Mouse (Mus musculus) MEL (cell line): ENCODE results near the gene Amot. TPM values are rescaled to one million over a fixed set of nuclear protein-coding genes. Genes with fewer than 3 reads are reported as not detected.

Source experiments
- DNase-seq: peaks from one replicate; pipeline ENCODE4 v3.0.0; 2011; ENCODE audit warnings: low read depth, low spot score
- H3K27ac ChIP-seq: 2 replicates; pipeline ENCODE4 v1.5.1; 2012; ENCODE audit warnings: low read depth, mild to moderate bottlenecking, control low read depth, low read length, moderate library complexity; ENCODE audit not compliant: control insufficient read depth
- H3K27me3 ChIP-seq, 2 experiments: fragments of 150-350 bp in 1 of 2; sonication (generic) in 1 of 2; 2 replicates each; pipeline ENCODE4 v1.6.1; 2012; ENCODE audit warnings: low read length in 2 of 2, mild to moderate bottlenecking in 2 of 2, improper control_type of control experiment in 1 of 2, moderate library complexity in 1 of 2; ENCODE audit not compliant: insufficient read depth in 2 of 2, control insufficient read depth in 1 of 2
- H3K36me3 ChIP-seq, 2 experiments: 2 replicates each; pipeline ENCODE4 v1.6.1; 2012 to 2014; ENCODE audit warnings: low read length in 2 of 2, improper control_type of control experiment in 1 of 2, inconsistent platforms in 1 of 2, mild to moderate bottlenecking in 1 of 2; ENCODE audit not compliant: insufficient read depth in 2 of 2, control insufficient read depth in 1 of 2
- H3K4me1 ChIP-seq, 2 experiments: fragments of 150-350 bp in 1 of 2; sonication (generic) in 1 of 2; 2 replicates each; pipeline ENCODE4 v1.6.1; 2012; ENCODE audit warnings: low read length in 2 of 2, improper control_type of control experiment in 1 of 2, mild to moderate bottlenecking in 1 of 2; ENCODE audit not compliant: insufficient read depth in 2 of 2, control insufficient read depth in 1 of 2
- H3K4me3 ChIP-seq, 2 experiments: fragments of 150-350 bp in 1 of 2; sonication (generic) in 1 of 2; 2 replicates each; pipeline ENCODE4 v1.5.1; 2012; ENCODE audit warnings: low read depth in 2 of 2, low read length in 2 of 2, mild to moderate bottlenecking in 2 of 2, moderate library complexity in 2 of 2, control low read depth in 1 of 2, improper control_type of control experiment in 1 of 2; ENCODE audit not compliant: control insufficient read depth in 1 of 2, insufficient read depth in 1 of 2
- H3K79me2 ChIP-seq: 2 replicates; pipeline ENCODE4 v1.6.1; 2012; ENCODE audit warnings: mild to moderate bottlenecking, low read length, moderate library complexity; ENCODE audit not compliant: control insufficient read depth, poor library complexity, insufficient read depth
- H3K9ac ChIP-seq: 2 replicates; pipeline ENCODE4 v1.6.1; 2012; ENCODE audit warnings: low read depth, mild to moderate bottlenecking, control low read depth, low read length, moderate library complexity; ENCODE audit not compliant: control insufficient read depth, poor library complexity, severe bottlenecking
- H3K9me3 ChIP-seq: fragments of 150-350 bp; sonication (generic); replicated peaks from 2 replicates; pipeline ENCODE4 v1.6.1; 2012; ENCODE audit warnings: mild to moderate bottlenecking, low read length, improper control_type of control experiment, moderate library complexity; ENCODE audit not compliant: insufficient read depth
- CHD1 ChIP-seq: IDR thresholded peaks from 2 replicates; pipeline ENCODE4 v1.6.1; 2012; ENCODE audit warnings: low read depth, mild to moderate bottlenecking, inconsistent platforms, low read length, improper control_type of control experiment
- CHD2 ChIP-seq: IDR thresholded peaks from 2 replicates; pipeline ENCODE4 v1.6.1; 2011; ENCODE audit warnings: low read length, improper control_type of control experiment
- E2F4 ChIP-seq: IDR thresholded peaks from 2 replicates; pipeline ENCODE4 v1.6.1; 2011; ENCODE audit warnings: low read depth, low read length, improper control_type of control experiment, borderline replicate concordance
- EP300 ChIP-seq, 2 experiments: IDR thresholded peaks; 2 replicates each; pipeline ENCODE4 v1.6.1; 2011; ENCODE audit warnings: improper control_type of control experiment in 2 of 2, low read length in 2 of 2, low read depth in 1 of 2, mild to moderate bottlenecking in 1 of 2
- ETS1 ChIP-seq: IDR thresholded peaks from 2 replicates; pipeline ENCODE4 v1.6.1; 2012; ENCODE audit warnings: low read depth, mild to moderate bottlenecking, inconsistent platforms, low read length, improper control_type of control experiment, moderate library complexity
- GATA1 ChIP-seq: IDR thresholded peaks from 2 replicates; pipeline ENCODE4 v1.6.1; 2011; ENCODE audit warnings: low read depth, low read length, improper control_type of control experiment
- KAT2A ChIP-seq: conservative IDR thresholded peaks from 2 replicates; pipeline ENCODE4 v1.6.1; 2012; ENCODE audit warnings: low read depth, low read length, improper control_type of control experiment, inconsistent platforms
- MEF2A ChIP-seq: IDR thresholded peaks from 2 replicates; pipeline ENCODE4 v1.6.1; 2014; ENCODE audit warnings: low read depth, mild to moderate bottlenecking, inconsistent platforms, low read length, improper control_type of control experiment; ENCODE audit not compliant: poor library complexity, insufficient replicate concordance, severe bottlenecking; ENCODE audit errors: extremely low read depth
- MXI1 ChIP-seq: IDR thresholded peaks from 2 replicates; pipeline ENCODE4 v1.6.1; 2011; ENCODE audit warnings: mild to moderate bottlenecking, low read depth, low read length, improper control_type of control experiment
- MYB ChIP-seq: IDR thresholded peaks from 2 replicates; pipeline ENCODE4 v1.6.1; 2011; ENCODE audit warnings: mild to moderate bottlenecking, low read depth, low read length, improper control_type of control experiment
- MYC ChIP-seq: IDR thresholded peaks from 2 replicates; pipeline ENCODE4 v1.6.1; 2011; ENCODE audit warnings: low read depth, mild to moderate bottlenecking, low read length, improper control_type of control experiment, moderate library complexity
- NRF1 ChIP-seq: IDR thresholded peaks from 2 replicates; pipeline ENCODE4 v1.6.1; 2014; ENCODE audit warnings: low read depth, mild to moderate bottlenecking, inconsistent platforms, low read length, improper control_type of control experiment, moderate library complexity; ENCODE audit not compliant: poor library complexity, insufficient read depth, severe bottlenecking
- POLR2A ChIP-seq, 2 experiments: IDR thresholded peaks; 2 replicates each; pipeline ENCODE4 v1.6.1; 2011 to 2012; ENCODE audit warnings: low read length in 2 of 2, mild to moderate bottlenecking in 2 of 2, control low read depth in 1 of 2, improper control_type of control experiment in 1 of 2, low read depth in 1 of 2, moderate library complexity in 1 of 2; ENCODE audit not compliant: control insufficient read depth in 1 of 2, insufficient read depth in 1 of 2, poor library complexity in 1 of 2
- RCOR1 ChIP-seq: IDR thresholded peaks from 2 replicates; pipeline ENCODE4 v1.6.1; 2012; ENCODE audit warnings: low read depth, mild to moderate bottlenecking, inconsistent platforms, low read length, improper control_type of control experiment
- TAL1 ChIP-seq: IDR thresholded peaks from 2 replicates; pipeline ENCODE4 v1.6.1; 2012; ENCODE audit warnings: mild to moderate bottlenecking, inconsistent platforms, low read length, moderate library complexity, mixed read lengths
- TCF12 ChIP-seq: IDR thresholded peaks from 2 replicates; pipeline ENCODE4 v1.6.1; 2014; ENCODE audit warnings: low read depth, mild to moderate bottlenecking, inconsistent platforms, low read length, improper control_type of control experiment, moderate library complexity
- USF1 ChIP-seq: IDR thresholded peaks from 2 replicates; pipeline ENCODE4 v1.6.1; 2014; ENCODE audit warnings: low read depth, mild to moderate bottlenecking, inconsistent platforms, low read length, improper control_type of control experiment, moderate library complexity
- ZKSCAN1 ChIP-seq: IDR thresholded peaks from 2 replicates; pipeline ENCODE4 v1.6.1; 2012; ENCODE audit warnings: low read depth, mild to moderate bottlenecking, inconsistent platforms, low read length, improper control_type of control experiment, moderate library complexity
- polyA plus RNA-seq, 2 experiments: library from polyadenylated mRNA; stranded (reverse) in 1 of 2; unstranded in 1 of 2; fragments of >175 nt in 1 of 2; fragments of >200 nt in 1 of 2; gene quantifications; 2 replicates each; pipeline versions ENCODE4 v1.2.1 to v1.2.4; 2012; ENCODE audit warnings: low replicate concordance in 2 of 2, low read depth in 1 of 2; ENCODE audit not compliant: insufficient read length in 2 of 2, insufficient read depth in 1 of 2, missing spikeins in 1 of 2
- total RNA-seq: library from RNA; depleted of rRNA; stranded (reverse); fragments of 300-350 nt; gene quantifications from 2 replicates; pipeline ENCODE4 v1.2.3, GENCODE M21; 2012; rRNA removed

Amot gene
- total RNA-seq = not detected in 2 replicates
- polyA plus RNA-seq = not detected

DNA sequence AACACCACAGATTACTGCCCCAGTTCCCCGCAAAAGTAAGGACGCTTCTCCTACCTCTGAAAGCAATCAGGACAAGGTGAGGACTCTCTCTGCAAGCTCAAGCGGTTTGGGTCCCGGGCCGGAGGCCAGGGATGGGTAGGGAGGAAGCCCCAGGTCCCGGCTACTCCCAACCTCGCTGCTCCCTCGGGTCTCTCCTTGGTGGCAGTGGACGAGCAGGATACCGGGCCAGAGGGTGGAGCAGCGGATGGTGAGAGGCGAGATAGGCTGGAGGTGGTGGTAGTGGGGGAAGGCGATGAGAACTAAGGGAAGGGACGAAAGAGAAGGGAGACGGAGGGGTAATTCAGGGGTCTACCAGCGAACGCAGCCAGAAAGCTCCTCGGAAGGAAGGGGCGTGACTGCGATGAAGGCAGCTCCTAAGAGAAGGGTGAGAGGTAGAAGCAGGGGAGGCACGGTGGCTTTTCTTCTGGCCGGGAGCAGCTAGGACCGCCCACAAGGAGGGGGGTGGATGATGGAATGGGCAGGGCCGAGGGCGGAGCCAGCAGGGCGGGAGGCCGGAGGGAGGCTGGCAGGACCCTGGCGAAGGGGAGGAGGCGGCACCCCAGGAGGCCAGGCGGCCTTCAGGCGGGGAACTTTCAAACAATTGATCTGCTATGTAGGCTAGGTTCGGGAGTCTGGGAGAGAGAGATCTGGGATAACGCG is at the start of gene Amot:
Amot (minus strand) TSS at position 465 of the 699 bp plus-strand sequence.
- no peaks in the 10 kb centered on the region for H3K4me1 ChIP-seq
- no peak for DNase-seq
- H3K27me3 ChIP-seq = no peaks in the 10 kb centered on the region
- no peak within 1 kb of the TSS for H3K4me3 ChIP-seq
- no peaks in the 10 kb centered on the region for H3K36me3 ChIP-seq
- no peaks in the 10 kb centered on the region for H3K9me3 ChIP-seq
- H3K79me2 ChIP-seq = no peaks in the 10 kb centered on the region
- TF ChIP-seq TAL1 (no peak), MXI1 (no peak), MEF2A (no peak), MYB (no peak)
- no peak within 1 kb of the TSS for H3K27ac ChIP-seq
- H3K9ac ChIP-seq = no peak within 1 kb of the TSS

DNA sequence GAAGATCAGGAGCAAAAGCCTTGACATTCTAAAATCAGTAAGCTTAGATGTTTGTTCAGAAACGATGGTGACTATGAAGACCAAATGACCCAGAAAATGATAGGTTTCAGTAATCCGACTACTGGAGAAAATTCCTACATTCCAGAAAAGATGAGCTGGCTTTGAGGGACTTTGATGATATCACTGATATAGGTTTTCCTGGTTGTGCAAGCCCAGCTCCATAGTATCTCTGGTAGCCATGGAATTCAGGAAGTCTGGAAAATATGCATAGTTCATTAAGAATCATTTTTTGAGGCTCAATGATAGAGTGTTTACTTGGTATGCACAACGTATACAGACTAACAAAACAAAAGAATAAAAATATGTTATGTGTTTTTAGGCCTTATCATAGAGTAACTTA is 40.1 kb upstream of the Amot start:
- Histone ChIP-seq H3K27ac (no peak overlapping the region), H3K4me3 (no peak overlapping the region)
- no peak for TF ChIP-seq USF1
- no peak for TF ChIP-seq CHD2
- TF ChIP-seq, all 39 proteins: peak for 0
- no peak for DNase-seq
- H3K27me3 ChIP-seq = no peaks in the 10 kb centered on the region
- H3K9me3 ChIP-seq = no peaks in the 10 kb centered on the region
- H3K36me3 ChIP-seq = no peaks in the 10 kb centered on the region
- no peak overlapping the region for H3K9ac ChIP-seq
- H3K4me1 ChIP-seq = no peaks in the 10 kb centered on the region
- H3K79me2 ChIP-seq = no peaks in the 10 kb centered on the region

DNA sequence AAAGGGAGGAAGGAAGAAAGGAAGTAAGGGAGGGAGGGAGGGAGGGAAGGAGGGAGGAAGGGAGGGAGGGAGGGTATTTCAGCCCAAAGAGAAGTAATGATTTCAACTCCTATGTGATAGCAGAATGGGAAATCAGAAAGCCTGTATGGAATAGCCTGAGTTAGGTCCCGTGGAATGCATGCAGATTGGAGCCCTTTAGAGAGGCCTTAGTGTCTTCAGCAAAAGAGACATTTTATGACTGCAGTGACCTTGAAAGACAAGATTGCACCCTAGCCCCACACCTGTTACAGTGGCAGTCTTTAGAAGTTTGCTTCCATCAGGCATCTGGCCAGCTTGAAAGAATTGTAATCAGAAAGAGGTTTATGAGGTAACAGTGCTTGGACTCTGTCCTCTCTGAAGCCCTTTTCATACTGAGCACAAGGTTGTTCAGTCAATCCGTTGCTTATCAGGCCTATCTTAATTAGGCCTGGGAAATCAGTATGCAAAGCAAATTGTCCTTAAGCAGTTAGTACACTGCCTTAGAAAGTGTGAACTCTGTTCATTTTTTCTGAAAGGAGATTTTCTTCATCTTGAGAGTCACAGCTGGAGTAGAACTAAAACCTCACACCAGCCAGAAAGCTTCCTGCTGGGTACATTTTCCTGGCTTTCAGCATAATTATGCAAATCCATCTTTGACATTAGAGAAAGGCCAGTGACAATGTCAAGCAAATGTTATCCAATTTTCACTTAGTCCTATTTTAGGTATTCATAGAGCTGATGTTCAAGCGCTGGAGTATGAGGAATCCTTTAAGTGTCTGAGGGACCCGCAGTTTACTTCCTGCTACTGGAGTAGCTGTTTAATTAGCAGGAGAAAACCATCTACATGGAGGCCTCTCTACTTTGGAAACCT is 38.9 kb upstream of the Amot start:
- Histone ChIP-seq H3K27me3 (no peaks in the 10 kb centered on the region), H3K4me3 (no peak overlapping the region), H3K9ac (no peak overlapping the region), H3K36me3 (no peaks in the 10 kb centered on the region), H3K4me1 (no peaks in the 10 kb centered on the region), H3K79me2 (no peaks in the 10 kb centered on the region), H3K9me3 (no peaks in the 10 kb centered on the region), H3K27ac (no peak overlapping the region)
- DNase-seq = no peak
- no peak for TF ChIP-seq E2F4
- TF ChIP-seq NRF1 = no peak
- TF ChIP-seq ETS1 = no peak
- TF ChIP-seq KAT2A = no peak
- TF ChIP-seq POLR2A (IDR thresholded peaks at IDR 0.05; ENCODE audit: control insufficient read depth in 1 of 2, insufficient read depth in 1 of 2, low read depth in 1 of 2, low read length in 2 of 2, poor library complexity in 1 of 2) = no peak
- no peak for TF ChIP-seq CHD1
- no peak for TF ChIP-seq MYC
- TF ChIP-seq MXI1 = no peak
- TF ChIP-seq ZKSCAN1 = no peak
- TF ChIP-seq RCOR1 = no peak
- TF ChIP-seq TCF12 = no peak
- TF ChIP-seq EP300 (IDR thresholded peaks at IDR 0.05; ENCODE audit: low read depth in 1 of 2, low read length in 2 of 2) = no peak
- no peak for TF ChIP-seq GATA1
